In the genomic region with DNA sequence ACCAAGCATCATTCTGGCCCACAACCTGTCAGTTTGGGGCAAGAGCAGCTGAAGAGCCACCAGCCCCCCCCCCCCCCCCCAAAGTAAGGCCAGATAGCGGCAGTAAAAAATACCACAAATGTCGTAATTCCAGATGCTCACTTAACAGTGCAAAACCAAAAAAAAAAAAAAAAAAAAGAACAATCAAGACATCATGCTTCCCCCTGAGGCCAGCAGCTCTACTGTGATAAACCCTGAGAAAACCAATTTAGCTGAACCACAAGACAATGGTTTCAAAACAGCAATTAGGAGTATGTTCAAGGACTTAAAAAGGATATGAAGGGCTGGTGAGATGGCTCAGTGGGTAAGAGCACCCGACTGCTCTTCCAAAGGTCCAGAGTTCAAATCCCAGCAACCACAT, we compare ENCODE assay signal across 21 mouse cellular contexts. TPM values are rescaled to one million over a fixed set of nuclear protein-coding genes. Genes with fewer than 3 reads are reported as not detected.
A peak's percentile ranks its signal among the peaks of the same experiment; 100 is the strongest.
DNase-seq lines count a peak whose midpoint lies in the region; ATAC-seq and TF ChIP-seq lines count a peak whose summit lies in the region.
"Had no signal": no experiment of that assay in that cellular context is flagged by ENCODE, and none has a peak within 500 bp of the region (broad histone marks: within the 10 kb centered on the region; RNA-seq: fewer than 3 reads in every experiment).

No protein-coding gene starts in this region.

- no peak for DNase-seq in testis, postnatal 14 days (ENCODE audit: low spot score)
- no peak for DNase-seq in forebrain, postnatal 0 days
- DNase-seq: adrenal gland, postnatal 25 days; cerebellum, adult 2 months; cerebellum, postnatal 10 days; gastrocnemius, adult 2 months; gastrocnemius, postnatal 25 days; heart, postnatal 36 days; kidney, adult 11 months had no signal

- H3K4me3 ChIP-seq in C2C12 (ENCODE audit: insufficient read depth, poor library complexity, severe bottlenecking), result no peak overlapping the region
- H3K4me3 ChIP-seq in forebrain, postnatal 0 days (ENCODE audit: low read depth, low read length), result no peak overlapping the region
- H3K4me3 ChIP-seq: embryonic facial prominence, embryonic 12.5 days; forebrain, embryonic 13.5 days; gastrocnemius, adult 2 months; heart, embryonic 13.5 days; hindbrain, embryonic 13.5 days had no signal

- no peaks in the 10 kb centered on the region for H3K27me3 ChIP-seq in C2C12 (ENCODE audit: control insufficient read depth, insufficient read depth, insufficient read length)
- H3K27me3 ChIP-seq in forebrain, postnatal 0 days (ENCODE audit: insufficient read depth, low read length), result no peaks in the 10 kb centered on the region
- H3K27me3 ChIP-seq: embryonic facial prominence, embryonic 12.5 days; forebrain, embryonic 13.5 days; heart, embryonic 13.5 days; hindbrain, embryonic 13.5 days; Patski had no signal

- H3K9me3 ChIP-seq in forebrain, postnatal 0 days (ENCODE audit: low read length), result no peaks in the 10 kb centered on the region
- H3K9me3 ChIP-seq: embryonic facial prominence, embryonic 12.5 days; forebrain, embryonic 13.5 days; heart, embryonic 13.5 days; hindbrain, embryonic 13.5 days had no signal

- H3K27ac ChIP-seq in forebrain, postnatal 0 days (ENCODE audit: low read depth, low read length), result no peak overlapping the region
- H3K27ac ChIP-seq: embryonic facial prominence, embryonic 12.5 days; forebrain, embryonic 13.5 days; gastrocnemius, adult 2 months; heart, embryonic 13.5 days; hindbrain, embryonic 13.5 days; hindbrain, postnatal 0 days had no signal

- 83% methylated on average over 3 of the region's 3 CpGs for WGBS in forebrain, postnatal 0 days

- H3K79me3 ChIP-seq in C2C12 (ENCODE audit: low read depth), result no peaks in the 10 kb centered on the region

- ATAC-seq in common myeloid progenitor, adult 5-6 weeks (replicated peaks; ENCODE audit: low read depth, poor library complexity, severe bottlenecking), result peak; percentile 88
- ATAC-seq in megakaryocyte progenitor cell, adult 5-6 weeks (replicated peaks; ENCODE audit: poor library complexity), result peak; percentile 72
- no peak for ATAC-seq in erythroblast, adult 5-6 weeks (replicated peaks; ENCODE audit: low FRiP score, poor library complexity, severe bottlenecking)
- no peak for ATAC-seq in forebrain, postnatal 0 days
- ATAC-seq: activated CD4-positive, CD25-positive, alpha-beta regulatory T cell, adult 4 months; forebrain, embryonic 13.5 days; hindbrain, postnatal 0 days; Patski had no signal

- no peak for TF ChIP-seq CTCF in C2C12 (IDR thresholded peaks at IDR 0.05; ENCODE audit: control insufficient read depth, insufficient read depth, insufficient read length)
- no peak for TF ChIP-seq CTCF in forebrain, postnatal 0 days (IDR thresholded peaks at IDR 0.05; ENCODE audit: low read depth)

- H3K4me2 ChIP-seq in forebrain, postnatal 0 days (ENCODE audit: low read depth), result no peak overlapping the region
- H3K4me2 ChIP-seq: embryonic facial prominence, embryonic 12.5 days; forebrain, embryonic 13.5 days; heart, embryonic 13.5 days; hindbrain, embryonic 13.5 days had no signal

- H3K79me2 ChIP-seq in C2C12 (ENCODE audit: control insufficient read depth, insufficient read depth), result no peaks in the 10 kb centered on the region

- no peaks in the 10 kb centered on the region for H3K36me3 ChIP-seq in C2C12 (ENCODE audit: control insufficient read depth, insufficient read depth)
- no peaks in the 10 kb centered on the region for H3K36me3 ChIP-seq in forebrain, postnatal 0 days (ENCODE audit: insufficient read depth)
- H3K36me3 ChIP-seq: embryonic facial prominence, embryonic 12.5 days; heart, embryonic 13.5 days; hindbrain, embryonic 13.5 days had no signal

- H3K9ac ChIP-seq in forebrain, postnatal 0 days, result no peak overlapping the region
- H3K9ac ChIP-seq: embryonic facial prominence, embryonic 12.5 days; forebrain, embryonic 13.5 days; heart, embryonic 13.5 days; hindbrain, embryonic 13.5 days had no signal

- no peak overlapping the region for H3ac ChIP-seq in C2C12 (ENCODE audit: control insufficient read depth, insufficient read length, low read depth)

- H3K4me1 ChIP-seq in forebrain, postnatal 0 days (ENCODE audit: insufficient read depth), result no peaks in the 10 kb centered on the region
- H3K4me1 ChIP-seq: embryonic facial prominence, embryonic 12.5 days; forebrain, embryonic 13.5 days; hindbrain, embryonic 13.5 days had no signal

TF ChIP-seq in C2C12, 6 proteins besides CTCF, POLR2A, EP300 and RAD21:
- TF ChIP-seq CEBPB (IDR thresholded peaks at IDR 0.05; ENCODE audit: low read depth) (peak; percentile 8), FOSL1 (IDR thresholded peaks at IDR 0.05; ENCODE audit: insufficient read depth, low read length, poor library complexity, severe bottlenecking) (no peak), MAX (IDR thresholded peaks at IDR 0.05) (no peak), MYOD1 (IDR thresholded peaks at IDR 0.05; ENCODE audit: control insufficient read depth, insufficient read length, low read depth) (peak; percentile 17), USF1 (IDR thresholded peaks at IDR 0.05; ENCODE audit: low read depth) (no peak), MYOG (IDR thresholded peaks at IDR 0.05; ENCODE audit: control insufficient read depth, extremely low read depth, insufficient read length) (no peak)

RNA-seq across cellular contexts. Expression of a gene that starts 15.8 kb away (rescaled TPM):
- polyA plus RNA-seq in C2C12 (2012; fragmentation: generic; extraction: Trizol), result not detected
- total RNA-seq in common myeloid progenitor, adult 5-6 weeks (2017), result not detected in 2 replicates
- total RNA-seq in megakaryocyte progenitor cell, adult 5-6 weeks (2015), result not detected in 2 replicates
- total RNA-seq in megakaryocyte progenitor cell, adult 5-6 weeks (2017), result not detected in 2 replicates
- 4.4 TPM in 1 of 2 replicates, not detected in the other for total RNA-seq in erythroblast, adult 5-6 weeks (2015; ENCODE audit: low replicate concordance)
- not detected in 2 replicates for total RNA-seq in erythroblast, adult 5-6 weeks (2017; ENCODE audit: low replicate concordance)
- 0.46 and 0.52 TPM in 2 replicates for total RNA-seq in forebrain, postnatal 0 days (2014; rRNA removed)
- polyA plus RNA-seq in forebrain, postnatal 0 days (2015; fragmentation: Nextera tagmentation; extraction: Ambion mirVana), result not detected in 2 replicates
- total RNA-seq: hindbrain, postnatal 0 days had no signal
- polyA plus RNA-seq: activated CD4-positive, CD25-positive, alpha-beta regulatory T cell, adult 4 months; embryonic facial prominence, embryonic 12.5 days; forebrain, embryonic 13.5 days; hindbrain, embryonic 13.5 days; hindbrain, postnatal 0 days; intestine, embryonic 14.5 days; Patski had no signal

RNA-seq across cellular contexts. Expression of a gene that starts 34.6 kb away (rescaled TPM):
- 39.8 TPM for polyA plus RNA-seq in C2C12 (2012; fragmentation: generic; extraction: Trizol)
- total RNA-seq in common myeloid progenitor, adult 5-6 weeks (2017), result 67.1 and 71.7 TPM in 2 replicates
- total RNA-seq in megakaryocyte progenitor cell, adult 5-6 weeks (2015), result 195 and 224 TPM in 2 replicates
- 72.3 and 90.3 TPM in 2 replicates for total RNA-seq in megakaryocyte progenitor cell, adult 5-6 weeks (2017)
- 51.0 and 64.0 TPM in 2 replicates for total RNA-seq in erythroblast, adult 5-6 weeks (2015; ENCODE audit: low replicate concordance)
- 20.4 and 27.0 TPM in 2 replicates for total RNA-seq in erythroblast, adult 5-6 weeks (2017; ENCODE audit: low replicate concordance)
- total RNA-seq in forebrain, postnatal 0 days (2014; rRNA removed), result 19.3 and 20.4 TPM in 2 replicates
- polyA plus RNA-seq in forebrain, postnatal 0 days (2015; fragmentation: Nextera tagmentation; extraction: Ambion mirVana), result 32.0 and 42.1 TPM in 2 replicates

RNA-seq across cellular contexts. Expression of a gene that starts 54.9 kb away (rescaled TPM):
- 86.9 TPM for polyA plus RNA-seq in C2C12 (2012; fragmentation: generic; extraction: Trizol)
- total RNA-seq in common myeloid progenitor, adult 5-6 weeks (2017), result 830 and 874 TPM in 2 replicates
- 378 and 464 TPM in 2 replicates for total RNA-seq in megakaryocyte progenitor cell, adult 5-6 weeks (2015)
- 592 and 744 TPM in 2 replicates for total RNA-seq in megakaryocyte progenitor cell, adult 5-6 weeks (2017)
- 120 and 145 TPM in 2 replicates for total RNA-seq in erythroblast, adult 5-6 weeks (2015; ENCODE audit: low replicate concordance)
- 151 and 206 TPM in 2 replicates for total RNA-seq in erythroblast, adult 5-6 weeks (2017; ENCODE audit: low replicate concordance)
- total RNA-seq in forebrain, postnatal 0 days (2014; rRNA removed), result 948 and 1,017 TPM in 2 replicates
- 311 and 313 TPM in 2 replicates for polyA plus RNA-seq in forebrain, postnatal 0 days (2015; fragmentation: Nextera tagmentation; extraction: Ambion mirVana)

Comparison
In these comparisons a context has a peak if more than half of its experiments do, and no peak if none do; other contexts are left out.
1. ATAC-seq: peak in common myeloid progenitor, adult 5-6 weeks (single experiment) and megakaryocyte progenitor cell, adult 5-6 weeks (single experiment); none in erythroblast, adult 5-6 weeks (single experiment) and forebrain, postnatal 0 days (single experiment).